Mouse (Mus musculus): ENCODE results near the gene Xylt1. TPM values are rescaled to one million over a fixed set of nuclear protein-coding genes. Genes with fewer than 3 reads are reported as not detected.
A peak's percentile ranks its signal among the peaks of the same experiment; 100 is the strongest.

Gene Xylt1
- total RNA-seq, 2 experiments from 2014 or later: 54.7 to 66.3 TPM

- DNase-seq (ENCODE audit: low spot score in 2 of 2): no peak
Measured at GRCm38 (mm10) chr7:117610439-117610838, 229.7 kb downstream of the Xylt1 start.

- DNase-seq (ENCODE audit: low spot score in 2 of 2): no peak
Measured at GRCm38 (mm10) chr7:117612788-117613473, 232.2 kb downstream of the Xylt1 start.

GRCm38 (mm10) chr7:117613796-117614195, 233.0 kb downstream of the Xylt1 start:
- DNase-seq (ENCODE audit: low spot score in 2 of 2): no peak

- DNase-seq (ENCODE audit: low spot score in 2 of 2): no peak
Measured at GRCm38 (mm10) chr7:117614346-117614745, 233.6 kb downstream of the Xylt1 start.

GRCm38 (mm10) chr7:117614851-117615250, 234.1 kb downstream of the Xylt1 start:
- no peak for DNase-seq (ENCODE audit: low spot score in 2 of 2)

- DNase-seq (ENCODE audit: low spot score in 2 of 2): no peak
Measured at GRCm38 (mm10) chr7:117616277-117616676, 235.5 kb downstream of the Xylt1 start.

- DNase-seq (ENCODE audit: low spot score in 2 of 2): no peak
Measured at GRCm38 (mm10) chr7:117618715-117619150, 238.0 kb downstream of the Xylt1 start.

GRCm38 (mm10) chr7:117621566-117621965, 240.8 kb downstream of the Xylt1 start:
- DNase-seq (ENCODE audit: low spot score in 2 of 2): no peak

- DNase-seq (ENCODE audit: low spot score in 2 of 2): peak in 1 of 2 experiments; percentile 53
Measured at GRCm38 (mm10) chr7:117622769-117623168, 242.0 kb downstream of the Xylt1 start.

- DNase-seq (ENCODE audit: low spot score in 2 of 2): no peak
Measured at GRCm38 (mm10) chr7:117628791-117629190, 248.0 kb downstream of the Xylt1 start.

- peak in 1 of 2 experiments; percentile 38 for DNase-seq (ENCODE audit: low spot score in 2 of 2)
Measured at GRCm38 (mm10) chr7:117630657-117631056, 249.9 kb downstream of the Xylt1 start.

- no peak for DNase-seq (ENCODE audit: low spot score in 2 of 2)
Measured at GRCm38 (mm10) chr7:117635584-117635983, 254.8 kb downstream of the Xylt1 start.

- DNase-seq (ENCODE audit: low spot score in 2 of 2): no peak
Measured at GRCm38 (mm10) chr7:117636713-117637112, 255.9 kb downstream of the Xylt1 start.

- DNase-seq (ENCODE audit: low spot score in 2 of 2): no peak
Measured at GRCm38 (mm10) chr7:117637997-117638396, 257.2 kb downstream of the Xylt1 start.

- no peak for DNase-seq (ENCODE audit: low spot score in 2 of 2)
Measured at GRCm38 (mm10) chr7:117652637-117653036, 271.9 kb downstream of the Xylt1 start.

GRCm38 (mm10) chr7:117655732-117656131, 275.0 kb downstream of the Xylt1 start:
- DNase-seq (ENCODE audit: low spot score in 2 of 2): no peak

GRCm38 (mm10) chr7:117658180-117658579, 277.4 kb downstream of the Xylt1 start:
- no peak for DNase-seq (ENCODE audit: low spot score in 2 of 2)

GRCm38 (mm10) chr7:117658739-117659138, 278.0 kb downstream of the Xylt1 start:
- DNase-seq (ENCODE audit: low spot score in 2 of 2): no peak

- DNase-seq (ENCODE audit: low spot score in 2 of 2): peak in 1 of 2 experiments; percentile 43
Measured at GRCm38 (mm10) chr7:117667286-117667685, 286.5 kb downstream of the Xylt1 start.

- DNase-seq (ENCODE audit: low spot score in 2 of 2): no peak
Measured at GRCm38 (mm10) chr7:117668226-117668625, 287.4 kb downstream of the Xylt1 start.

- DNase-seq (ENCODE audit: low spot score in 2 of 2): no peak
Measured at GRCm38 (mm10) chr7:117672121-117672591, 291.4 kb downstream of the Xylt1 start.

GRCm38 (mm10) chr7:117686120-117686996, 305.6 kb downstream of the Xylt1 start:
- DNase-seq (ENCODE audit: low spot score in 2 of 2): no peak
